Mouse (Mus musculus) induced T-regulatory cell, adult 2 months (primary cell): ENCODE results near the gene Kif1bp.

ENCODE experiments used
- DNase-seq: peaks from one replicate; pipeline ENCODE4 v3.0.0-alpha.2; 2012; ENCODE audit warnings: low read depth

Kif1bp gene

DNA sequence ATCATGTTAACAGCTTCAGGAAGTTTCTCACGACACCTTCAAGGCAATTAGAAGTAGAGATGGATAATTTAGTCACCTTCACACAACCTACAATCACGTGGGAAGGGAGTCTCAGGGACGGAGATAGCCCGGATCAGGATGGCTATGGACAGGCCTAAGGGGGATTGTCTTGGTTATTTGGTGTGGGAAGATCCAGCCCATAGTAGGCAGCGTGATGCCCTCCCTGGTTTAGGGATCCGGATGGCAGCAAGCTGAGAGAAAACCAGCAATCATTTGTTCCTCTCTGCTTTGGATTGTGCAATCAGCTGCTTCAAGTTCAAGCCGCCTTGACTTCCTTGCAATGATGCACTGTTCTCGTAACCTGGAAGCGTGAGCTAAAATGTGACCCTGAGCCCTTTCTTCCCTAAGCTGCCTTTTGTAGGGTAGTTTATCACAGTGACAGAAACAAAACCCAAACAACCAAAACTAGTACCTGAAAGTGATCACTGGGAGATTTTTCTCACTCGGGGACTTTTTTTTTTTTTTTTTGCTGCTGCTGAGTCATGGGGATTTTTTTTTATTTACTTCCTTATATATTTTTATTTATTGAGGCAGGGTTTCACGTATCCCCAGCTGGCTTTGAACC, 69.1 kb downstream of the Kif1bp start:
- DNase-seq: peak; percentile 88

DNA sequence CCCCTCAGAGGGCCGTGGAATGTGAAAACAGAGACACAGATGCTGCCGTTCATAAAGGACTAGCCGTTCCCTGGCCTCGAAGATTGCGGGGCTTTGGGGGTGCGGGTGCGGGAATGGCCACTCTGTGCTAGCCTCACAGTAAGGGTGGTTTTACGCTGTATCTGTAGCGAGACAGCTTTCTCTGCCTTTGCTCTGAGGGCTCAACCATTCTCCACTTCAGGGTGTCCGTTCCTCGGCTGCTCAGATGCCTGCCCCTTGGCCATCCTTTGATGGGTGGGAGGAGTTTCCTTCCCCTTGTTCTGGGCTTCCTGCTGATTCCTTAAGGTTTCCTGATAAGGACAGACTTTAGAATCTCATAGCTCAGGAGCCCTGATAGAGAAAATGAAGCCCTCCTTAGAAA, 69.8 kb downstream of the Kif1bp start:
- DNase-seq: peak; percentile 70

DNA sequence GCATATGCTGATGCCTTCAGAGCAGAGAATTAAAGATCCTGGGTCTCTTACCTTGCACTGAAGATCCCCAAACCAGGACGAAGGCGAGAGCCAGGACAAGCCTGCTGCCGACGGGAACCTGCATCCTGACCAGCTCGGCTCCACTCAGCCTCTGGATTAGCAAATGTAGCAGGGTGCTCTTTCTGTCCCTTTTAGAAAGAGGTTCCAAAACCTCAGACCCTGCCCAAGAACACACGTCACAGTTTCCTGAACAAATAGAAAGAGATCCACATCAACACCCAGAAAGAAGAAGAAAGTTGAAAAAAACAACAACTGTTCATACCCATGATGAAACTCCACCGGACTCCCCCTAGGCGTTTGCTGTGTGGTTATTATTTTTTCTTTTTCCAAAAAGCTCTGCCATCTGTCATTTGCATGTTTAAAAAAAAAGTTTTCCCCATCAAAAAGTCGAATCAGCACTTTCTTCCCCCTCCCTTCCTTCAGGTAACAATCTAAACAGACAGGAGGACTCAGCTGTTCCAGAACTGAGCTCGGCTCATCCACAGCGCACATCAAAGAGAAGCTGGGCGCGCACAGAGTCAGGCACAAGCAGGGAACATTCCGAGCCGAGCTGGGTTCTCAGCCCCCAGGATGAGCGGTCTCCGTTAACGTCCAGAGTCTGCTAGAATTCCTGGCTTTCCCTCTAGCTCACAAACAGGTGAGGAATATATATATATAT, 70.5 kb downstream of the Kif1bp start:
- DNase-seq: peak; percentile 97

DNA sequence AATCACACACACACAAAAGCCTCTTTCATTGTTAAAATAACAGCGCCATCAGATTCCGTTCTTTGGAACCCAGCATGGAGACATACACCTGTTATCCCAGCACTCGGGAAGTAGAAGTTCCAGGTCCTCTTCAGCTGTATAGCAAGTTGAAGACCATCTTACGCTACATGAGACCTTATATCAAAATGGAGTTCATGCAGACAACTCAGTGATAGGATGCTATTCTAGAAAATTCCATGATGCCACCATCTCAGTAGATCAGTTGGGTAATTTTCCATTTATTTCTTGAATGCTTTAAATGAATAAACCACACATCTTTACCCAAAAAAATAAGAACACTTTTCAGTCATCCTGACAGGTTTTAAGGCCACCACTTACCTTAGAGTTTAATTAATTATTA, 71.2 kb downstream of the Kif1bp start:
- DNase-seq: peak; percentile 80

DNA sequence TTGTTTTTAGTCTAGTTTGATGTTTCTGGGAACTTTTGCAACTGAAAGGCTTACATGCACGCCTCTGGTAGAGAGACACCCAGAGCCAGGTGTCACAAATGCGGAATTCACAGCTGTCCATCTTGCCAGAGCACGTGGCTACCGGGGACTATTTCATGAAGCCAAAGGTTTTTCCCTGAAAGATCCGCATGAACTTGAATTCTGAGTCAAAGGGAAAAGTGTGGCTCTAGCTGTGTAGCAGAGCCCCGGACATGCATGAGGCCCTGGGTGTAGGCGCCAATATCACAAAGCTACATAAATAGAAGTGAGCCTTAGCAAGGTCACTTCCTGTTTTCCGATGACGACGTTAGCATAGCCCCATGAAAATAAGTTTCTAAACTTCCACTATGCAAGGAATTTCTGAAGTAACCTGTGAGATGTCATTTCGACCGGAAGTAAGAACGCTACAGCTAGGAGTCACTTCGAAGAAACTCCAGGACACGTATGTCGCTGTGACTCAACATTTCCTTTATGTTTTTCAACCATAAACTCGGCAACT, 72.2 kb downstream of the Kif1bp start:
- DNase-seq: peak; percentile 93

DNA sequence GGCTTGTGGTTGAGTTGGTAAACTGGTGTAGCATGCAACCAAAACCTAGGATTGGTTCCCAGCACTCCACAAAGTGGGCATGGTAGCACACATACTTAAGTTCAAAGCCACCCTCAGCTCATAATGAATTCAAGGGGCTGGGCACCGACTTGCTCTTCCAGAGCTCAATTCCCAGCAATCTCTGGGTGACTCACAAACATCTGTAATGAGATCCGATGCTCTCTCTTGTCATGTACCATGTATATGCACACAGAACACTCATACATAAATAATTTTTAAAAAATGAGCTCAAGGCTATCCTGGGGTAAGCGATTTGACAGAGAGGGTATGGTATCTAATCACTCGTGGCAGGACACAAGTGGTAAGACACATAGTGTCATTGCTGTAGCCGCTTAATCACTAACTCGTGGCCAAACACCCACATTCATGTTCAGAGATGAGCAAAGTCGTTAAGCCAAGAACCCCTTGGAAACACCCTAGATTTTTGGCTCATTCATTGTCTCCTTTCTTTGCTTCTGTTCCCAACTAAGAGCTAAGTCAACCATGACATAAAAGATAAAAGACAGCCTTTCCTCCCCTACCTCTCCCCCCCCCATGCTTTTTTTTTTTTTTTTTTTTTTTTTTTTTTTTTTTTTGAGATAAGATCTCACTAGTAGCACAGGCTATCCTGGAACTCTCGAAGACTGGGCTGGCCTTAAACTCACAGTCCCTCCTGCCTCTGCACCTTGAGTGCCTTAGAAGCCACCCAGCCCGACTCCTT, 72.9 kb downstream of the Kif1bp start:
- peak; percentile 84 for DNase-seq

DNA sequence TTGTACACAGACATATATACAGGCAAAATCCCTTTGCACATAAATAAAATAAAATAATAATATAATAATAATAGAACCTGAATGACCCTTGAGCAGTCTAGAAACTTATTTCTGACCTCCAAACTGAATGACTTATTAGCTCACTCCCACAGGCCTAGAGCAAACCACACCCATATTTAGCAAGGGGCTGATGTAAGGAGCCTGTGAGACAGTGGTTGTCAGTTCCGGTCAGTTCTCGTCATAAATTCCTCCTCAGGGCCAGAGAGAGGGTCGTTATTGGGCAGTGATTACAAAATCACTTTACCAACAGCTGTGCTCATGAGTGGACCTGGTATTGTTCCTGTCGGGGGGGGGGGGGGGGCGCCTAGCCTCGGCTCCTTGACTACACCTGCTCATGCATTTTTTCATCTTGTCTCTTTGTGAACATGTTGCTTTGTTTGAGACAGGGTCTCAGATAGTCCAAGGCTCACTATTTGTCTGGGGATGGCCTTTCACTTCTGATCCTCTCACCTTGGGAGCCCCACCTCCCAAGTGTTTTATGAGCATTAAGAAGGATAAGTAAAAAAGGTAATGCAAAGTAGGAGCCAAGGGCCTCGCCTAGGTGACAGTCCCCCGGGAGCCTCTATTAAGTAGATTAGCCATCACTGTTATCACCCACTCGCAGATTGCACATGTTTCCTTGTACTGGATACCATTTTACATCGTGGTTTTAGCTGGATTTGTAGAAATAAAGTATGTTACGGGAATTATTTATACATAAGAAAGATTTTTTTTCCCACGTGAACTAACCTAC, 74.2 kb downstream of the Kif1bp start:
- DNase-seq: peak; percentile 70

DNA sequence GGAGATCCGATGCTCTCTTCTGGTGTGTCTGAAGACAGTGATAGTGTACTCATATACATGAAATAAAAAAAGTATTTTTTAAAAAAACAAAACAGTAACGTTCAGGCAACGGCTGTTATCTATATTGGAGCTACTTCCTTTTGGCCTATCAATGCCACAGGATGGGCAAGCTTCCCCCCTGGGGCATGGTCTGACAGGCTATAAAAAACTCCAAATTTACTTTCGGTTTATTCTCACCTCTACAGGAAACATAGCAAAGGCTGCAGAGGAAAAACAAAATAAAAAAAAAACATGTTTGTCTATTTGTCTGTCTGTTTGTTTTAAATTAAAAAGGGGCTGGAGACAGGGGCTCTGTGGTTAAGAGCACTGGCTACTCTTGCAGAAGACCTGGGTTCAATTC, 74.9 kb downstream of the Kif1bp start:
- DNase-seq: peak; percentile 82

DNA sequence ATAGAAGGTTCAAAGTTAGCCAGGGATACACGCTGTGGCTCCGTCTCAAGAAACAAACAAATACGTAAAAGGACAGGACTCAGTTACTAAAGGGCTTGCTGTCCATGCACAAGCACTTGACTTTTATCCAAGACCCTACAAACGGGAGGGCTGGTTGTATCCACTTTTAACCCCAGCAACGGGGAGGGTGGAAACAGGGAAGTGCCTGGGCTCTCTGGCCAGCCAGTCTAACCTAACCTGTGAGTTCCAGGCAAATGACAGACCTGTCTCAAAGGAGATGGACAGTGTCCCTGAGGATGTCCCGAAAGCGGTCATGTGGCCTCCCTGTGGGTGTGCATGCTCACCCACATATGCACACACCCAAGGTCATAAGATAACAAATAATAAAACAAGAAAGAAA, 76.3 kb downstream of the Kif1bp start:
- DNase-seq: peak; percentile 55

DNA sequence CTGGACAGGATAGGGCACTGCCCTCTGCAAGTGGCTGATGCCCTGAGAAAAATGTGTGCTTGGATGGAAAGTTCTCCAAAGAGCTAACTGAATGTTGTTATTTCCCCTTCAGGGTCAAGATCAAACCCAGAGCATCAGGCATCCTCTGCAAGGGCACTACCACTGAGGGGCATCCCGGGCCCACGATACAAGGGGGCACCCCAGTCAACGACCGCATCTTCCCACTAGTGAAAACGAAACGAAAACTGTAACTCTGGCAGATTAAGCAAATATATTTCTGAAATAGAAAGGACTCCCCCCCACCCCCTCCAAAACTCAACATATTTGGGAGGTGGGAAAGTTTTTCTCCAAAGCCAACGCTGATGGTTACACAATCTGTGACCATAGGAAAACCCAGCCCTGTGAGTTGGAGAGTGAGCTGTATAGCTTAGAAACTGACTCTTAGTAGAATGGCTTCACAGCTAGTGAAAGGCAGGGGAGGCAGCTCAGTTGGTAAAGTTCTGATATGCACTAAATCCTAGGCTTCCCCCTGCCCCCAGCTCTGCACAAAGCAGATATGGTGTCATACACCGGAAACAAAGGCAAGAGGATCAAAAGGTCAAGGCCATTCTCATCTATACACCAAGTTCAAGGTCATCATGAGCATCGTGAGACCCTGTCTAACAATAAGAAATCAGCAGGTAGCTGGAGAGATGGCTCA, 77.2 kb downstream of the Kif1bp start:
- peak; percentile 86 for DNase-seq

DNA sequence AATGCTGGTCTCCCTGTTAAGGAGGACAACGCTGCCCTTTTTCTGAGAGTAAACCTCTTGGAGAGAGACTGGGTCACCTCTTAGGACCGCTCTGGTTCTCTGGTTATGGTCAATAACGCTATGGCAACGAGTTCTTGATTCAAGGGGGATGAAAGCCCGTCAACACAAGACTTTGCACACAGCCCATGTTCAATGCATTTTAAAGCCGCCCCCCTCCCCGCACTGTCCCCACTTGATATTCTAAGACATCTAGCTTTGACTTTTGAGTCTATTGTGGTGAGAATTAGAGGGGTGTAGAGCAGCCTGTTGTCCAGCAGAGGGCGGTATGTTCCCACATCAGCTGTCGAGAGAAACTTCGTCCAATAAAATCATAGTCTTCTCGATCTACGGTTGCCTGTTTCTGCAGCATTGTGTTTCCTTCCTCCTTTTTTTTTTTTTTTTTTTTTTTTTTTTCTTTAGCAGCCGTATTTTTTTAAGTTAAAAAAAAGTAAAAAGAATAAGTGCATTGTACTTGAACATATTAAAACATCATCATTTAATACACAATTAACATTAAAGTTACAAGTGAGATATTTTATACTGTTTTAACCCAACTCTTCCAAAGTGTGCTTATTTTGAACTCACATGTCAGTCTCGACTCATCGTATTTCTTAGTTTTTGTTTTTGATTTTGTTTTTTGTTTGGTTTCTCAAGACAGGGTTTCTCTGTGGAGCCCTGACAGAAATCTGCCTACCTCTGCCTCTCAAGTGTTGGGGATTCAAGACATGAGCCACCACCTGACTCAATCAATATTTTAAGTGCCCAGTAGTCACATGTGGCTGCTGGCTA, 78.0 kb downstream of the Kif1bp start:
- peak; percentile 94 for DNase-seq

DNA sequence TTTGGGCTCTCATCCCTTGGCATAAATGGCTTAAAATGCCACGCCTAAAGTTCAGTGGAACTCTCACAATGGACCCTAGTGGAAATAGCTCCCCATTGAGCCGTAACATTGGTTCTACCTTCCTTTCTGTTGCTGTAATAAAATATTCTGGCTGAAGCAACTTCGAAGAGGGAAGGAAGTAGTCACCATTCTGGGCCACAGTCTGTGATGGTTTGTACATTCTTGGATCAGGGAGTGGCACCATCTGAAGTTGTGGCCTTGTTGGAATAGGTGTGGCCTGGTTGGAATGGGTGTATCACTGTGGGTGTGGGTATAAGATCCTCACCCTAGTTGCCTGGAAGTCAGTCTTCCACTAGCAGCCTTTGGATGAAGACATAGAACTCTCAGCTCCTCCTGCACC, 86.6 kb downstream of the Kif1bp start:
- peak; percentile 27 for DNase-seq
